Mouse (Mus musculus): ENCODE results near the gene Etfrf1. TPM values are rescaled to one million over a fixed set of nuclear protein-coding genes. Genes with fewer than 3 reads are reported as not detected.

The Etfrf1 gene
- polyA plus RNA-seq, 2 experiments, result 20.1 to 29.5 TPM

DNA sequence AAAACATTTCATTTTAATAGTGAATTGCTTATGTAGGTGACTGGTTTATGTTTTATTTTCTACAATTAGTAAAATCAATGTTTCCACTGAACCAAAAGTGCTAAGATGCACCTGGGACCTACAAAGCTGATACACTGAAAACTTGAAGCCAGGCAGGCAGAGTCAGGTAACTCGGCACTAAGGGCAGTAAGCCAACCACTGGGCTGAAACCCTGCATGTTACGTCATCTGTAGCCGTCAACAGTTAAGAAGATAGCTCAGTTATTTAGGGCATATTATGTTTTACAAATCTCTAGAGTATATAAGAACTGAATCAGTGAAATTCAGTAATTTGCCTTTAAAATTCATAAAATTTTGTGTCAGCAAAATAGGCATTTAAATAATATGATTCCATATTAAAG lies 15.4 kb downstream of the Etfrf1 start:
- Histone ChIP-seq H3K4me3 (replicated peaks; ENCODE audit: low read length) (no peak overlapping the region), H3K36me3 (ENCODE audit: control insufficient read depth, insufficient read depth, low read length) (peaks cover 35% of the 10 kb centered on the region), H3K9me3 (ENCODE audit: control insufficient read depth, low read length) (no peaks in the 10 kb centered on the region), H3K4me2 (replicated peaks; ENCODE audit: low read depth, low read length, severe bottlenecking) (no peak overlapping the region), H3K9ac (ENCODE audit: low read depth, low read length, severe bottlenecking) (no peak overlapping the region), H3K27me3 (ENCODE audit: control insufficient read depth, insufficient read depth, low read length) (no peaks in the 10 kb centered on the region), H3K27ac (replicated peaks; ENCODE audit: low read depth, low read length) (no peak overlapping the region), H3K4me1 (ENCODE audit: control insufficient read depth, insufficient read depth, low read length) (no peaks in the 10 kb centered on the region)
- ATAC-seq (ENCODE audit: low FRiP score, low read depth) (no peak), DNase-seq (ENCODE audit: low spot score) (no peak)
- 69% methylated on average over 3 of the region's 3 CpGs for WGBS
- no peak for TF ChIP-seq POLR2A (IDR thresholded peaks at IDR 0.05; ENCODE audit: borderline replicate concordance, extremely low read depth, insufficient read depth, insufficient read length)

- no peak for DNase-seq (ENCODE audit: low spot score)
- Histone ChIP-seq H3K4me3 (replicated peaks; ENCODE audit: low read length) (no peak overlapping the region), H3K4me2 (replicated peaks; ENCODE audit: low read depth, low read length, severe bottlenecking) (no peak overlapping the region), H3K9ac (ENCODE audit: low read depth, low read length, severe bottlenecking) (no peak overlapping the region), H3K27me3 (ENCODE audit: control insufficient read depth, insufficient read depth, low read length) (no peaks in the 10 kb centered on the region), H3K27ac (replicated peaks; ENCODE audit: low read depth, low read length) (no peak overlapping the region), H3K4me1 (ENCODE audit: control insufficient read depth, insufficient read depth, low read length) (no peaks in the 10 kb centered on the region), H3K9me3 (ENCODE audit: control insufficient read depth, low read length) (no peaks in the 10 kb centered on the region), H3K36me3 (ENCODE audit: control insufficient read depth, insufficient read depth, low read length) (peaks cover 36% of the 10 kb centered on the region)
- WGBS, result 72% methylated on average over 1 of the region's 1 CpGs
- ATAC-seq (ENCODE audit: low FRiP score, low read depth), result no peak
- no peak for TF ChIP-seq POLR2A (IDR thresholded peaks at IDR 0.05; ENCODE audit: borderline replicate concordance, extremely low read depth, insufficient read depth, insufficient read length)
Measured at GRCm38 (mm10) chr6:145234391-145234790, 23.5 kb downstream of the Etfrf1 start.

GRCm38 (mm10) chr6:145235367-145235766 lies 24.4 kb downstream of the Etfrf1 start:
- Histone ChIP-seq H3K9me3 (ENCODE audit: control insufficient read depth, low read length) (no peaks in the 10 kb centered on the region), H3K27me3 (ENCODE audit: control insufficient read depth, insufficient read depth, low read length) (no peaks in the 10 kb centered on the region), H3K36me3 (ENCODE audit: control insufficient read depth, insufficient read depth, low read length) (peaks cover 35% of the 10 kb centered on the region), H3K4me2 (replicated peaks; ENCODE audit: low read depth, low read length, severe bottlenecking) (no peak overlapping the region), H3K9ac (ENCODE audit: low read depth, low read length, severe bottlenecking) (no peak overlapping the region), H3K4me3 (replicated peaks; ENCODE audit: low read length) (no peak overlapping the region), H3K4me1 (ENCODE audit: control insufficient read depth, insufficient read depth, low read length) (no peaks in the 10 kb centered on the region), H3K27ac (replicated peaks; ENCODE audit: low read depth, low read length) (no peak overlapping the region)
- TF ChIP-seq POLR2A (IDR thresholded peaks at IDR 0.05; ENCODE audit: borderline replicate concordance, extremely low read depth, insufficient read depth, insufficient read length), result no peak
- ATAC-seq (ENCODE audit: low FRiP score, low read depth), result no peak
- DNase-seq (ENCODE audit: low spot score), result no peak
- 88% methylated on average over 6 of the region's 6 CpGs for WGBS

DNA sequence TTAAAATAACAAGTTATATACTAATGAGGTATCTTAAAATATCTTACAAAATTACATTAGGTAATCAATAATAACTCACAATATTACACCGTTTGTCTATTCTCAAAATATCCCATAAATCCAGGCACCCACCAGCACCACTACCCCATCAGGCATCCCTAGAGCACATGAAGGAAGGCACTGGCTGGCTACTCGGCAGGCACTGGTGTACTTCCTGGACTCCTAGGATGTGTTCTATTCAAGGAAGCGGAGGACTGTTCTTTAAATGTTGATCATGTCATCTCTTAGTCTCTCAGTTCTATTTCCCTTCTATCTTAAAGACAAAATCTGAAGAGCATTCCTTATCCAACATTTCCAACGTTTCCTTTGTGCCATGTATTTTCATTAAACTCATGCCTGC lies 26.2 kb downstream of the Etfrf1 start:
- 79% methylated on average over 4 of the region's 4 CpGs for WGBS

GRCm38 (mm10) chr6:145240285-145240684 lies 29.4 kb downstream of the Etfrf1 start:
- peaks cover 46% of the 10 kb centered on the region for H3K36me3 ChIP-seq (ENCODE audit: control insufficient read depth, insufficient read depth, low read length)
- no peak for ATAC-seq (ENCODE audit: low FRiP score, low read depth)
- DNase-seq (ENCODE audit: low spot score), result no peak
- no peak for TF ChIP-seq POLR2A (IDR thresholded peaks at IDR 0.05; ENCODE audit: borderline replicate concordance, extremely low read depth, insufficient read depth, insufficient read length)
- no peak overlapping the region for H3K27ac ChIP-seq (replicated peaks; ENCODE audit: low read depth, low read length)
- H3K4me1 ChIP-seq (ENCODE audit: control insufficient read depth, insufficient read depth, low read length), result no peaks in the 10 kb centered on the region
- no peak overlapping the region for H3K9ac ChIP-seq (ENCODE audit: low read depth, low read length, severe bottlenecking)
- no peak overlapping the region for H3K4me2 ChIP-seq (replicated peaks; ENCODE audit: low read depth, low read length, severe bottlenecking)
- no peaks in the 10 kb centered on the region for H3K9me3 ChIP-seq (ENCODE audit: control insufficient read depth, low read length)
- WGBS, result 88% methylated on average over 6 of the region's 6 CpGs
- no peaks in the 10 kb centered on the region for H3K27me3 ChIP-seq (ENCODE audit: control insufficient read depth, insufficient read depth, low read length)
- H3K4me3 ChIP-seq (replicated peaks; ENCODE audit: low read length), result no peak overlapping the region

More for the DNA sequence above, 26.2 kb downstream of the Etfrf1 start:
- Histone ChIP-seq H3K27me3 (ENCODE audit: control insufficient read depth, insufficient read depth, low read length) (no peaks in the 10 kb centered on the region), H3K9me3 (ENCODE audit: control insufficient read depth, low read length) (no peaks in the 10 kb centered on the region), H3K4me3 (replicated peaks; ENCODE audit: low read length) (no peak overlapping the region), H3K4me2 (replicated peaks; ENCODE audit: low read depth, low read length, severe bottlenecking) (no peak overlapping the region), H3K27ac (replicated peaks; ENCODE audit: low read depth, low read length) (no peak overlapping the region), H3K36me3 (ENCODE audit: control insufficient read depth, insufficient read depth, low read length) (peaks cover 40% of the 10 kb centered on the region), H3K9ac (ENCODE audit: low read depth, low read length, severe bottlenecking) (no peak overlapping the region), H3K4me1 (ENCODE audit: control insufficient read depth, insufficient read depth, low read length) (no peaks in the 10 kb centered on the region)
- ATAC-seq (ENCODE audit: low FRiP score, low read depth), result no peak
- no peak for DNase-seq (ENCODE audit: low spot score)
- TF ChIP-seq POLR2A (IDR thresholded peaks at IDR 0.05; ENCODE audit: borderline replicate concordance, extremely low read depth, insufficient read depth, insufficient read length), result no peak

- Histone ChIP-seq H3K4me1 (ENCODE audit: control insufficient read depth, insufficient read depth, low read length) (no peaks in the 10 kb centered on the region), H3K4me2 (replicated peaks; ENCODE audit: low read depth, low read length, severe bottlenecking) (no peak overlapping the region), H3K36me3 (ENCODE audit: control insufficient read depth, insufficient read depth, low read length) (peaks cover 51% of the 10 kb centered on the region), H3K4me3 (replicated peaks; ENCODE audit: low read length) (no peak overlapping the region), H3K27me3 (ENCODE audit: control insufficient read depth, insufficient read depth, low read length) (no peaks in the 10 kb centered on the region), H3K9ac (ENCODE audit: low read depth, low read length, severe bottlenecking) (no peak overlapping the region), H3K9me3 (ENCODE audit: control insufficient read depth, low read length) (no peaks in the 10 kb centered on the region), H3K27ac (replicated peaks; ENCODE audit: low read depth, low read length) (no peak overlapping the region)
- no peak for TF ChIP-seq POLR2A (IDR thresholded peaks at IDR 0.05; ENCODE audit: borderline replicate concordance, extremely low read depth, insufficient read depth, insufficient read length)
- no peak for ATAC-seq (ENCODE audit: low FRiP score, low read depth)
- DNase-seq (ENCODE audit: low spot score), result peak; percentile 74
- WGBS, result 45% methylated on average over 1 of the region's 1 CpGs
Measured at GRCm38 (mm10) chr6:145242521-145242920, 31.6 kb downstream of the Etfrf1 start.
